Mouse (Mus musculus) liver, embryonic 16.5 days (tissue): Measurements from ENCODE around the gene Lrrc4. TPM values are rescaled to one million over a fixed set of nuclear protein-coding genes. Genes with fewer than 3 reads are reported as not detected.

Experiments used
- ATAC-seq: fragments of 200-750 bp; cut with Nextera tagmentation; 2 replicates; pipeline ENCODE4 v1.8.0; 2017; ENCODE audit warnings: low read depth, mild to moderate bottlenecking, moderate number of reproducible peaks, moderate library complexity
- H3K27ac ChIP-seq: fragments of 300-500 bp; sonication (generic); 2 replicates; pipeline ENCODE4 v1.5.1; 2014; ENCODE audit warnings: mild to moderate bottlenecking, low read length
- H3K27me3 ChIP-seq: fragments of 300-500 bp; sonication (generic); 2 replicates; pipeline ENCODE4 v1.6.1; 2014; ENCODE audit warnings: low read depth, low read length, mixed read lengths; ENCODE audit not compliant: control insufficient read depth, insufficient read depth
- H3K36me3 ChIP-seq: fragments of 300-500 bp; sonication (generic); 2 replicates; pipeline ENCODE4 v1.6.1; 2014; ENCODE audit warnings: mild to moderate bottlenecking; ENCODE audit not compliant: control insufficient read depth, insufficient read depth
- H3K4me1 ChIP-seq: fragments of 300-500 bp; sonication (generic); 2 replicates; pipeline ENCODE4 v1.6.1; 2014; ENCODE audit warnings: low read depth, low read length, mixed read lengths; ENCODE audit not compliant: control insufficient read depth
- H3K4me2 ChIP-seq: fragments of 300-500 bp; sonication (generic); 2 replicates; pipeline ENCODE4 v1.6.1; 2014; ENCODE audit warnings: low read depth, low read length, mixed read lengths
- H3K4me3 ChIP-seq: fragments of 300-500 bp; sonication (generic); 2 replicates; pipeline ENCODE4 v1.5.1; 2014; ENCODE audit warnings: low read depth, mild to moderate bottlenecking, low read length
- H3K9ac ChIP-seq: fragments of 300-500 bp; sonication (generic); 2 replicates; pipeline ENCODE4 v1.6.1; 2014; ENCODE audit warnings: low read depth, low read length
- H3K9me3 ChIP-seq: fragments of 300-500 bp; sonication (generic); replicated peaks from 2 replicates; pipeline ENCODE4 v1.6.1; 2016; ENCODE audit warnings: low read length; ENCODE audit not compliant: control insufficient read depth
- WGBS: fragments of 180-500 bp; shearing (Covaris S2); extraction: QIAGEN DNeasy Blood & Tissue Kit; methylation state at CpG from one replicate; pipeline ENCODE4 v1.1.7; 2014; ENCODE audit not compliant: insufficient replicate concordance; 5-methylcytosine and 5-hydroxymethylcytosine counted together
- polyA plus RNA-seq: library from polyadenylated mRNA; unstranded; fragments of >200 nt; fragmentation: Nextera tagmentation; extraction: Ambion mirVana; gene quantifications from 2 replicates; pipeline ENCODE4 v1.2.1, GENCODE M21; 2015

Gene Lrrc4
- polyA plus RNA-seq, 1 experiment from 2014 or later: 0.11 TPM

DNA sequence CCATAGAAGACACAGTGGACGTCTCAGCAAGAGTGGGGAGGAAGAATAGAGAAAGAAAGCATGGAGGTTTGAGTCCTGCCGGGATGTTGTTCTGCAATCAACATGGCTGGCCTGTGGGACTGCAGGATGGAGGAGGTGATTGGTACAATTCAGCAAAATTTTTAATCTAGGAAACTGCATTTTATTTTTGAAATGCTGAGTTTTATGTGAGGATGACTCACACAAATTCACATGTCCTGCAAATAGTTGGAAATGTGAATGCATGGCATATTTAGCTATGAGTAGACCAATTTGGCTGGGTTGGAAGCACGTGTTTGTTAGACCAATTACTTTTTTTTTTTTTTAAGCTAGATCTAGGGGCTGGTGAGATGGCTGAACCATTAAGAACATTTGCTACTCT lies 134.3 kb downstream of the Lrrc4 start:
- no peaks in the 10 kb centered on the region for H3K27me3 ChIP-seq
- no peaks in the 10 kb centered on the region for H3K4me1 ChIP-seq
- no peak overlapping the region for H3K4me3 ChIP-seq
- 75% methylated on average over 3 of the region's 3 CpGs for WGBS
- H3K36me3 ChIP-seq: peaks cover 2% of the 10 kb centered on the region; the same call in 1 of the 2 replicates
- no peaks in the 10 kb centered on the region for H3K9me3 ChIP-seq
- no peak for ATAC-seq
- no peak overlapping the region for H3K9ac ChIP-seq
- no peak overlapping the region for H3K4me2 ChIP-seq
- H3K27ac ChIP-seq: no peak overlapping the region

DNA sequence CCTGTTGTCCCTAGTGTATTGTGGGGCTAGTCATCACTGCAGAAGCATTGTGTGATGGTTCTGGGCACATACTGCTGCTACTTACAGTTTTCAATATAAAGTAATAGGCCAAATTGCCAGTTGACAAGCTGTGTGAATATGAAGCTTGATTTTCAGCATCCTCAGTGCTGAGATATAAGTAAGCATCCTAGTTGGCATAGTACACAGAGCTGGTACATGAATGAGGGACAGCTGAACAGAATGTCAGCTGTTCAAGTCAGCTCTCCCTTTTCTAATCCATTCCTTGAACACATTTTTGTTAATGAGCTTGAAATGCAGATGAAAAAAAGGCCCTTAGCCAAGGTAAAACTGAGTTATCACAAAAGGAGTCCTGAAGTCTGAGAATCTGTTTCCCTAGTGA lies 138.9 kb downstream of the Lrrc4 start:
- no peak for ATAC-seq
- Histone ChIP-seq H3K4me2 (no peak overlapping the region), H3K27me3 (no peaks in the 10 kb centered on the region)

DNA sequence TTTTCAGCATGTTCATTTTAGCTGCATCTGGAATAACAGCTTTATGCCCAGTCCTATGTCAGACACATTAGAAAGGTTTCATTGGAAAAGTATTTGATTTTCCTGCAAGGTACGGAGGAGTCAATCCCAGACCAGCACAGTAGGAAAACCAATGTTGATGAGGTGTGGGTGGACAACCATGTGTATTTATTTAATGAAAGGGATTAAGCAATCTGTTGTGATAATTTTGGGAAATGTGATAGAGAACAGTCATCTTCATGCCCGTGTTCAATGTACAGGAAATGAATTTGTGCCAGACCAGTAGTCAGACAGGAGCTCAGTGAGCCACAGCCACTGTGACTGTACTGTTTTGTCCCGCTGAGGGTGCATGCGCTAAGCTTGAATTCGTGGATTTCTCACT lies 143.8 kb downstream of the Lrrc4 start:
- H3K36me3 ChIP-seq: no peaks in the 10 kb centered on the region
- WGBS: 68% methylated on average over 5 of the region's 5 CpGs
- no peak for ATAC-seq
- H3K27me3 ChIP-seq: no peaks in the 10 kb centered on the region
- no peak overlapping the region for H3K9ac ChIP-seq
- no peak overlapping the region for H3K4me3 ChIP-seq
- H3K4me2 ChIP-seq: no peak overlapping the region
- H3K27ac ChIP-seq: no peak overlapping the region
- no peaks in the 10 kb centered on the region for H3K4me1 ChIP-seq
- H3K9me3 ChIP-seq: no peaks in the 10 kb centered on the region

More for the DNA sequence above, 138.9 kb downstream of the Lrrc4 start:
- Histone ChIP-seq H3K9ac (no peak overlapping the region), H3K9me3 (no peaks in the 10 kb centered on the region), H3K4me1 (no peaks in the 10 kb centered on the region), H3K36me3 (peaks cover 2% of the 10 kb centered on the region; the same call in 1 of the 2 replicates), H3K27ac (no peak overlapping the region), H3K4me3 (no peak overlapping the region)

DNA sequence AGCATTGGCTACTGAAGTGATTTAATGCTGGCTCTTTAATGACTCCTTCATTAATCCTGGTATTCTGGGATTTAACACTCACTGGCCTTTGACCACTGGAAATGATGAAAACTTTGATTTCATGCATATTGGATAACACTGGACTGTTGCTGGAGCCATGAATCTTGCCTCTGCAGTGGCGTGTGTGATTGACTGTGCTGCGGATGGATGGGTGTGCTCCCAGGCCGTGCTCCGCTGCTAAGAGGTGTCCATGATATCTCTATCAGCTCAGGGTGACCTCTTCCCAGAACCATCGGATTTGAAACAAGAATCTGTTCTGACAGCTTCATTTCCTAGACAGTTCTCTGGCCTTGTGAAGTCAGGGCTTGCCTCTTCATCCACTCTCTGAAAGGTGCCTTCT lies 145.8 kb downstream of the Lrrc4 start:
- H3K4me2 ChIP-seq: no peak overlapping the region
- no peak overlapping the region for H3K9ac ChIP-seq
- no peak for ATAC-seq
- H3K9me3 ChIP-seq: no peaks in the 10 kb centered on the region
- no peaks in the 10 kb centered on the region; the same call in 1 of the 2 replicates for H3K4me1 ChIP-seq
- H3K36me3 ChIP-seq: no peaks in the 10 kb centered on the region
- 77% methylated on average over 5 of the region's 5 CpGs for WGBS
- no peaks in the 10 kb centered on the region for H3K27me3 ChIP-seq
- H3K27ac ChIP-seq: no peak overlapping the region
- no peak overlapping the region for H3K4me3 ChIP-seq

DNA sequence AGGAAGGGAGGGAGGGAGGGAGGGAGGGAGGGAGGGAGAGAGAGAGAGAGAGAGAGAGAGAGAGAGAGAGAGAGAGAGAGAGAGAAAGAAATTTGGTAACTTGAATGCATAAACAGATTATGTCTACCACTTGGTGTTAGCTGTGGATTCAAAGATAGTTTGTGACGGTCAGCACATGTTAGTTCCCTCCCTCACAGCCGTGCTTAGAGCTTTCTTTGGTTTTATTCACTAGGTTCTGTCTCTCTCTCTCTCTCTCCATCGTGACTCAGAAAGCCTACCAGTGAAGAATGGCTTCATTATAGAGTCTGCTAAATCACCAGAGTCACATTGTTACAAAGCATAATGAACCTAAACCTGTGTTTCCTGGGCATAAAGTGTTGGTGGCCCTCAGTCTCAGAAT lies 146.5 kb downstream of the Lrrc4 start:
- Histone ChIP-seq H3K4me1 (no peaks in the 10 kb centered on the region; the same call in 1 of the 2 replicates), H3K4me3 (no peak overlapping the region), H3K9me3 (no peaks in the 10 kb centered on the region), H3K4me2 (no peak overlapping the region), H3K9ac (no peak overlapping the region), H3K36me3 (no peaks in the 10 kb centered on the region), H3K27ac (no peak overlapping the region), H3K27me3 (no peaks in the 10 kb centered on the region)
- ATAC-seq: no peak
- 69% methylated on average over 3 of the region's 3 CpGs for WGBS

DNA sequence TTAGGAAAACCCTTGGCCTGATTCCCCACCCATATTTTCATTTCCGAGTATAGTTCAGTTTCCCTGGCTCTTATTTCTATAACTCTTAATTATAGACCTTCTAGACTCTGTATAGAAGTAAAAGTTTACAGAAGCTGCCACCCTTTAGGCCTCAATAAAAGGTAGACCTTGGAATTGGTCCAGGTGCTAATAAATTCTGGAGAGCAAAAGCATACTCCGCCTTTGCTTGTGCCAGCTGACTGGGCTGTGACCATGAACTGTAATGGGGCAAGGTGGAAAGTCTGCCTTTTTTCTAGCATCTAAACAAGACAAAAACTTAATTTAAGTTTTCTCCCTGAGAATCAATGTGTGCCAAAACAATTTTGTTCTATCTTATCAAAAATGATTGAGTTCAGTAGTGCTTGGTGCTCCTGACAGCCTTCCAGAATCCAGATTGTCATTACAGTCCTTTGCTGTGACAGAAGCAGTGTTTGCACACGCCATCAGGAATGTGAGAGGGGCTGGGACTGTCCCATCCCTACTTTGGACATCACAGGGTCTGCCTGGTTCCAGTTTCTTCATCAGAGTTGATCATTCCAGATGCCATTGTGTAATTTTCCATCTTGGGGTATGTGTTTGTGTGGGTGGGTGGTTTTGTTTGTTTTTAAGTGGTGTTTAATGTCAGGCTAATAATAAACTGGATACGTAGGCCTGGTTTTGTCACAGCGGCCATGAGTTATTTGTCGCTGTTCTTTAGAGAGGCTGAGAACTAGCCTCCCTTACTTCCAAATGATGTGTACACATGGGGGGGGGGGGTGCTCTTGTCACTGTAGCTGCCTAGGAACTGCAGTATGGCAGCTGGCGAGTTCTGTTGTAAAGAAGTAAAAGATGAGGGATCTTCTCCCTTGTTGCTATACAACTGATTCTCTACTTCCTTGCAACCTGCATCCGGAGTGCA lies 149.8 kb downstream of the Lrrc4 start:
- Histone ChIP-seq H3K27ac (peak overlapping the region; percentile 25; the same call in 1 of the 2 replicates), H3K9me3 (no peaks in the 10 kb centered on the region), H3K9ac (no peak overlapping the region), H3K27me3 (no peaks in the 10 kb centered on the region), H3K4me2 (no peak overlapping the region), H3K4me3 (no peak overlapping the region), H3K36me3 (no peaks in the 10 kb centered on the region), H3K4me1 (no peaks in the 10 kb centered on the region; the same call in 1 of the 2 replicates)
- WGBS: 69% methylated on average over 8 of the region's 8 CpGs
- peak; percentile 87 for ATAC-seq

DNA sequence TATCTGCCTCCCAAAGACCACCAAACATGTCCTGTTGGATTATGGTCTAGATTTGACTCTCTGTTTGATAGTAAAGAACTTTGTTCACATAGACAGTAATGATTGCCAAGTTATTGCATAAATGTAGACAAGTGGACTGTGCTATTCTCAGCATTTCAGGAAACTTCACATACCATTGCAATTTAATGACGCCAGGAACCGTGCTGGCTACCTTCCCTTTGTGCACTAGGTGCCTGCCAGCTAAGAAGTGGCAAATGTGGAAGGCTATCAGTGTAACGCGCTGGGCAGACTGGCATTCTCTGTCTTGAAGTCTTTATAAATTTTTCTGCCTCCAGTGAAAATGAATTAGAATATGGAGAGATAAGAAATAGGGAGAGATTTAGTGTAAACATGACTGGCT lies 151.0 kb downstream of the Lrrc4 start:
- Histone ChIP-seq H3K9ac (no peak overlapping the region), H3K4me1 (no peaks in the 10 kb centered on the region; the same call in 1 of the 2 replicates), H3K4me3 (no peak overlapping the region), H3K4me2 (no peak overlapping the region), H3K27me3 (no peaks in the 10 kb centered on the region), H3K36me3 (no peaks in the 10 kb centered on the region), H3K9me3 (no peaks in the 10 kb centered on the region), H3K27ac (no peak overlapping the region)
- 0 out of 2 replicates have a peak, but pooled peaks have one; percentile 5 for ATAC-seq
- WGBS: 78% methylated on average over 4 of the region's 4 CpGs

DNA sequence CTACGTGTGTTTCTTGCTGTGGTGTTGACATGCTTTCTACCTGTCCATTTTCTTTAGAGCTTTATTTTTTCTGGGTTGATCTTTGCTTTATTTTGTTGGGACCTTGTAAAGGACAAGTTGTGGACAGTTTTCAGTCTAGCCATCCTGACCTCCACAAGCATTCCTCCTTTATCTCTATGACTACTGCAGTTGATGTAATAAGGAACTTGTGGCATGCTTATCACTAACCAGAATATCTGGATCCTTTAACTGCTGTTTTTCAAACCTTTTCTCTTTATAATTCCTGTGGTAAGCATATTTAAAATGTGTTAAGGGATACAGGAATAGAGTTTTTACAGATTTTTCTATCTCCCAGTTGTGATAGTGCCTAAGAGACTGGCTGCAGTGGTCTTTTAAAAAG lies 152.7 kb downstream of the Lrrc4 start:
- no peak for ATAC-seq
- WGBS: 61% methylated on average over 1 of the region's 1 CpGs

DNA sequence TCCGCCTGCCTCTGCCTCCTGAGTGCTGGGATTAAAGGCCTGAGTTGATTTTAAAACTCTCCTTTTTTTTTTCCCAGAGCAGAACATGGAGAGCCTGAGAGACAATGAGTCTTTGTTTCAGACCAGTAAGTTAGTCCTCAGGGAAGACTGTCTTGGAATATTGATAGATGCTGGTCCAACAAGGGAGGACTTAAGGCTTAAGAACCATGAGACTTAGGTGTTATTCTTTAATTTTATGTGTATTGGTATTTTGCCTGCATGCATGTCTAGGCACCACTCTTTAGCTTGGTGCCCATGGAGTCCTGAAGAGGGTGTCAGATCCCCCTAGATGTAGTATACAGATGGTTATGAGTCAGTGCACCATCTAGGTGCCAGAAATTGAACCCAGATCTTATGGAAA lies 156.9 kb downstream of the Lrrc4 start:
- Histone ChIP-seq H3K9ac (no peak overlapping the region), H3K9me3 (no peaks in the 10 kb centered on the region), H3K4me1 (no peaks in the 10 kb centered on the region), H3K4me2 (no peak overlapping the region), H3K27me3 (no peaks in the 10 kb centered on the region), H3K36me3 (no peaks in the 10 kb centered on the region), H3K27ac (no peak overlapping the region), H3K4me3 (no peak overlapping the region)
- WGBS: 78% methylated on average over 1 of the region's 1 CpGs
- no peak for ATAC-seq

More for the DNA sequence above, 152.7 kb downstream of the Lrrc4 start:
- H3K9ac ChIP-seq: no peak overlapping the region
- no peak overlapping the region for H3K4me3 ChIP-seq
- H3K4me2 ChIP-seq: no peak overlapping the region
- H3K27ac ChIP-seq: no peak overlapping the region
- no peaks in the 10 kb centered on the region for H3K27me3 ChIP-seq
- no peaks in the 10 kb centered on the region for H3K9me3 ChIP-seq
- no peaks in the 10 kb centered on the region; the same call in 1 of the 2 replicates for H3K4me1 ChIP-seq
- H3K36me3 ChIP-seq: no peaks in the 10 kb centered on the region
